Mouse (Mus musculus) hindbrain, postnatal 0 days (tissue): Measurements from ENCODE around the gene Olfr229. TPM values are rescaled to one million over a fixed set of nuclear protein-coding genes. Genes with fewer than 3 reads are reported as not detected.
"Not testable (repeated sequence)": the region's sequence is repeated elsewhere in the genome, so short reads cannot be mapped to it uniquely, and the experiment has no call there.

Experiments used
- ATAC-seq: fragments of 200-750 bp; cut with Nextera tagmentation; 2 replicates; pipeline ENCODE4 v1.8.0; 2017; ENCODE audit warnings: mild to moderate bottlenecking, moderate TSS enrichment, moderate library complexity
- DNase-seq: peaks from one replicate; pipeline ENCODE4 v3.0.0-alpha.2; 2015; ENCODE audit warnings: low spot score
- H3K27ac ChIP-seq: fragments of 300-500 bp; sonication (generic); 2 replicates; pipeline ENCODE4 v1.5.1; 2014; ENCODE audit warnings: mild to moderate bottlenecking
- H3K27me3 ChIP-seq: fragments of 300-500 bp; sonication (generic); 2 replicates; pipeline ENCODE4 v1.6.1; 2014; ENCODE audit warnings: low read length, mixed read lengths; ENCODE audit not compliant: insufficient read depth
- H3K36me3 ChIP-seq: fragments of 300-500 bp; sonication (generic); 2 replicates; pipeline ENCODE4 v1.6.1; 2014; ENCODE audit warnings: low read length, mixed read lengths; ENCODE audit not compliant: insufficient read depth
- H3K4me1 ChIP-seq: fragments of 300-500 bp; sonication (generic); 2 replicates; pipeline ENCODE4 v1.6.1; 2014; ENCODE audit warnings: antibody characterized with exemption, low read length, mixed read lengths; ENCODE audit not compliant: insufficient read depth
- H3K4me2 ChIP-seq: fragments of 300-500 bp; sonication (generic); 2 replicates; pipeline ENCODE4 v1.6.1; 2014; ENCODE audit warnings: low read depth, mild to moderate bottlenecking, low read length, moderate library complexity, mixed read lengths
- H3K4me3 ChIP-seq: fragments of 300-500 bp; sonication (generic); 2 replicates; pipeline ENCODE4 v1.5.1; 2014; ENCODE audit warnings: low read length
- H3K9ac ChIP-seq: fragments of 300-500 bp; sonication (generic); replicated peaks from 2 replicates; pipeline ENCODE4 v1.6.1; 2014; ENCODE audit warnings: mild to moderate bottlenecking, low read length, moderate library complexity, mixed read lengths
- H3K9me3 ChIP-seq: fragments of 300-500 bp; sonication (generic); 2 replicates; pipeline ENCODE4 v1.6.1; 2016; ENCODE audit warnings: low read length, mixed read lengths
- CTCF ChIP-seq: IDR thresholded peaks from 2 replicates; pipeline ENCODE4 v1.5.1; 2016; ENCODE audit warnings: antibody characterized with exemption, control low read depth, low read depth
- WGBS: fragments of 180-500 bp; shearing (Covaris S2); extraction: QIAGEN DNeasy Blood & Tissue Kit; methylation state at CpG from one replicate; pipeline ENCODE4 v1.1.7; 2014; 5-methylcytosine and 5-hydroxymethylcytosine counted together
- polyA plus RNA-seq: library from polyadenylated mRNA; unstranded; fragments of >200 nt; fragmentation: Nextera tagmentation; extraction: Ambion mirVana; gene quantifications from 2 replicates; pipeline ENCODE4 v1.2.1, GENCODE M21; 2015
- total RNA-seq: library from RNA; depleted of rRNA; stranded (reverse); fragments of >200 nt; gene quantifications from 2 replicates; pipeline ENCODE4 v1.2.3, GENCODE M21; 2014; rRNA removed

Olfr229 gene
- total RNA-seq (not detected in 2 replicates), polyA plus RNA-seq (not detected in 2 replicates)

- WGBS, result 74% methylated on average over 2 of the region's 2 CpGs
Observed at GRCm38 (mm10) chr9:39907036-39907435, at the start of gene Olfr229. Gene Olfr229, plus strand, starts transcription at chr9:39907336.

GRCm38 (mm10) chr9:39866122-39866521 lies 41.0 kb upstream of the Olfr229 start, which contains the start of gene Olfr972:
Gene Olfr972, plus strand, starts transcription at chr9:39866422.
- no peaks in the 10 kb centered on the region for H3K9me3 ChIP-seq
- 60% methylated on average over 2 of the region's 2 CpGs for WGBS
- ATAC-seq, result no peak
- no peak for DNase-seq
- no peaks in the 10 kb centered on the region for H3K4me1 ChIP-seq
- TF ChIP-seq CTCF, result no peak
- H3K36me3 ChIP-seq, result no peaks in the 10 kb centered on the region
- H3K27ac ChIP-seq, result no peak within 1 kb of the TSS
- no peaks in the 10 kb centered on the region for H3K27me3 ChIP-seq
- H3K4me3 ChIP-seq, result no peak within 1 kb of the TSS
- H3K4me2 ChIP-seq, result no peak within 1 kb of the TSS
- H3K9ac ChIP-seq, result no peak within 1 kb of the TSS

More at GRCm38 (mm10) chr9:39907036-39907435, at the start of gene Olfr229:
- DNase-seq (no peak), ATAC-seq (no peak)
- TF ChIP-seq CTCF, result no peak
- H3K27me3 ChIP-seq, result no peaks in the 10 kb centered on the region
- no peak within 1 kb of the TSS for H3K27ac ChIP-seq
- no peak within 1 kb of the TSS for H3K4me3 ChIP-seq
- no peak within 1 kb of the TSS for H3K4me2 ChIP-seq
- no peaks in the 10 kb centered on the region for H3K36me3 ChIP-seq
- H3K9ac ChIP-seq, result no peak within 1 kb of the TSS
- no peaks in the 10 kb centered on the region for H3K4me1 ChIP-seq
- no peaks in the 10 kb centered on the region for H3K9me3 ChIP-seq

- not testable (repeated sequence) for H3K27me3 ChIP-seq, H3K36me3 ChIP-seq, H3K9ac ChIP-seq, H3K4me3 ChIP-seq, DNase-seq, H3K4me1 ChIP-seq, H3K27ac ChIP-seq, ATAC-seq, H3K4me2 ChIP-seq, H3K9me3 ChIP-seq
- 81% methylated on average over 1 of the region's 1 CpGs for WGBS
Observed at GRCm38 (mm10) chr9:39871986-39872385, 35.1 kb upstream of the Olfr229 start.

- H3K4me3 ChIP-seq, DNase-seq, H3K4me1 ChIP-seq, H3K27ac ChIP-seq, H3K27me3 ChIP-seq, H3K36me3 ChIP-seq, H3K9ac ChIP-seq, H3K9me3 ChIP-seq, H3K4me2 ChIP-seq: not testable (repeated sequence)
- peak; percentile 87 for ATAC-seq
- WGBS, result no CpG with 5 or more reads among the region's 4 CpGs
Observed at GRCm38 (mm10) chr9:39877541-39878396, 29.4 kb upstream of the Olfr229 start.

- H3K4me3 ChIP-seq, result no peak overlapping the region
- no peaks in the 10 kb centered on the region for H3K27me3 ChIP-seq
- H3K27ac ChIP-seq, result no peak overlapping the region
- DNase-seq (no peak), ATAC-seq (no peak)
- H3K9me3 ChIP-seq, result no peaks in the 10 kb centered on the region
- H3K4me2 ChIP-seq, result no peak overlapping the region
- H3K4me1 ChIP-seq, result no peaks in the 10 kb centered on the region
- no peaks in the 10 kb centered on the region for H3K36me3 ChIP-seq
- H3K9ac ChIP-seq, result no peak overlapping the region
- 79% methylated on average over 6 of the region's 6 CpGs for WGBS
- TF ChIP-seq CTCF, result no peak
Observed at GRCm38 (mm10) chr9:39905106-39905505, 2.0 kb upstream of the Olfr229 start.

GRCm38 (mm10) chr9:39909939-39910338 lies 2.8 kb downstream of the Olfr229 start:
- no peak overlapping the region for H3K27ac ChIP-seq
- no peak overlapping the region for H3K4me3 ChIP-seq
- H3K4me2 ChIP-seq, result no peak overlapping the region
- ATAC-seq, result no peak
- H3K27me3 ChIP-seq, result no peaks in the 10 kb centered on the region
- H3K9ac ChIP-seq, result no peak overlapping the region
- TF ChIP-seq CTCF, result no peak
- no peaks in the 10 kb centered on the region for H3K36me3 ChIP-seq
- DNase-seq, result no peak
- no peaks in the 10 kb centered on the region for H3K9me3 ChIP-seq
- no peaks in the 10 kb centered on the region for H3K4me1 ChIP-seq
- WGBS, result 84% methylated on average over 3 of the region's 3 CpGs

GRCm38 (mm10) chr9:39927975-39928836 lies 21.1 kb downstream of the Olfr229 start:
- H3K4me3 ChIP-seq, H3K9me3 ChIP-seq, H3K9ac ChIP-seq, H3K4me2 ChIP-seq, H3K27ac ChIP-seq, DNase-seq, H3K4me1 ChIP-seq, H3K36me3 ChIP-seq, H3K27me3 ChIP-seq: not testable (repeated sequence)
- WGBS, result no CpG with 5 or more reads among the region's 4 CpGs
- ATAC-seq, result peak; percentile 82; the same call in 1 of the 2 replicates

- not testable (repeated sequence) for DNase-seq, H3K9me3 ChIP-seq, ATAC-seq, H3K4me1 ChIP-seq, H3K4me2 ChIP-seq, H3K4me3 ChIP-seq, H3K36me3 ChIP-seq, H3K27ac ChIP-seq, H3K27me3 ChIP-seq, H3K9ac ChIP-seq
- WGBS, result 41% methylated on average over 1 of the region's 1 CpGs
Observed at GRCm38 (mm10) chr9:39928837-39929236, 21.7 kb downstream of the Olfr229 start.
